Mouse (Mus musculus) heart, postnatal 0 days (tissue): ENCODE data around the gene Myom3.

ENCODE experiments used
- CTCF ChIP-seq: IDR thresholded peaks from 2 replicates; pipeline ENCODE4 v1.5.1; 2016; ENCODE audit warnings: antibody characterized with exemption, control low read depth, low read depth
- EP300 ChIP-seq: IDR thresholded peaks from 2 replicates; pipeline ENCODE4 v1.6.1; 2016; ENCODE audit warnings: antibody characterized with exemption, low read depth

DNA sequence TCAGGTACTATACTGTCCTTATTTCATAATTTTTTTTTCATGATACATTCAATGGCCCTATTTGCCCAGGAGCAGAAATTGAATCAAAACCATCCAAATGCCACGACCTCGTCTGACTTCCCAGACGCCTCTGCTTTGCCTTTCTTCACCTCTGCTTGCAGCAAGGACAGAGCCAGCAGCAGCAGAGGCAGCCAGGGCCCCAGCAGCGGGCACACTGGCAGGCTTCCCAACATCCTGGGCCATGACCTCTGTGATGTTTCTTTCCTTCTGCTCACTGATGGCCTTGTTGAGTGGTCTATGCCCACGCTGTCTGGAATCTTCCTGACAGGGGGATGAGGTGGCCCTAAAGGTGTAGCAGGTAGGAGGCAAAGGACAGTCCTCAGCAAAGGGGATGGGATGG is 88.1 kb downstream of the Myom3 start:
- TF ChIP-seq CTCF (no peak), EP300 (no peak)
